Mouse (Mus musculus) intestine, embryonic 14.5 days (tissue): ENCODE results near the gene Pknox2. TPM values are rescaled to one million over a fixed set of nuclear protein-coding genes. Genes with fewer than 3 reads are reported as not detected.

Source experiments
- ATAC-seq: fragments of 200-750 bp; cut with Nextera tagmentation; replicated peaks from 2 replicates; pipeline ENCODE4 v1.8.0; 2017; ENCODE audit warnings: low read depth, moderate number of reproducible peaks, moderate TSS enrichment, moderate library complexity; ENCODE audit not compliant: low FRiP score, low TSS enrichment
- DNase-seq: peaks from one replicate; pipeline ENCODE4 v3.0.0-alpha.2; 2018; ENCODE audit warnings: low spot score
- H3K27ac ChIP-seq: fragments of 300-500 bp; sonication (generic); 2 replicates; pipeline ENCODE4 v1.5.1; 2014; ENCODE audit warnings: low read depth, mild to moderate bottlenecking, control low read depth
- H3K27me3 ChIP-seq: fragments of 300-500 bp; sonication (generic); replicated peaks from 2 replicates; pipeline ENCODE4 v1.6.1; 2014; ENCODE audit warnings: low read length, control low read depth; ENCODE audit not compliant: control insufficient read depth, insufficient read depth
- H3K36me3 ChIP-seq: fragments of 300-500 bp; sonication (generic); 2 replicates; pipeline ENCODE4 v1.6.1; 2014; ENCODE audit warnings: low read length, control low read depth; ENCODE audit not compliant: control insufficient read depth, insufficient read depth
- H3K4me1 ChIP-seq: fragments of 300-500 bp; sonication (generic); replicated peaks from 2 replicates; pipeline ENCODE4 v1.6.1; 2014; ENCODE audit warnings: low read length, control low read depth, mixed read lengths; ENCODE audit not compliant: control insufficient read depth, insufficient read depth
- H3K4me2 ChIP-seq: fragments of 300-500 bp; sonication (generic); 2 replicates; pipeline ENCODE4 v1.6.1; 2014; ENCODE audit warnings: low read length
- H3K4me3 ChIP-seq: fragments of 300-500 bp; sonication (generic); 2 replicates; pipeline ENCODE4 v1.5.1; 2014; ENCODE audit warnings: low read depth, low read length, control low read depth, mixed read lengths
- H3K9ac ChIP-seq: fragments of 300-500 bp; sonication (generic); 2 replicates; pipeline ENCODE4 v1.6.1; 2014; ENCODE audit warnings: mild to moderate bottlenecking, low read length
- H3K9me3 ChIP-seq: fragments of 300-500 bp; sonication (generic); 2 replicates; pipeline ENCODE4 v1.6.1; 2016; ENCODE audit warnings: low read length, control low read depth; ENCODE audit not compliant: control insufficient read depth
- WGBS: fragments of 180-500 bp; shearing (Covaris S2); extraction: QIAGEN DNeasy Blood & Tissue Kit; methylation state at CpG from one replicate; pipeline ENCODE4 v1.1.7; 2014; 5-methylcytosine and 5-hydroxymethylcytosine counted together
- polyA plus RNA-seq: library from polyadenylated mRNA; unstranded; fragments of >200 nt; fragmentation: Nextera tagmentation; extraction: Ambion mirVana; gene quantifications from 2 replicates; pipeline ENCODE4 v1.2.1, GENCODE M21; 2014

Gene Pknox2
- polyA plus RNA-seq, 1 experiment from 2014 or later: 8.8 TPM

DNA sequence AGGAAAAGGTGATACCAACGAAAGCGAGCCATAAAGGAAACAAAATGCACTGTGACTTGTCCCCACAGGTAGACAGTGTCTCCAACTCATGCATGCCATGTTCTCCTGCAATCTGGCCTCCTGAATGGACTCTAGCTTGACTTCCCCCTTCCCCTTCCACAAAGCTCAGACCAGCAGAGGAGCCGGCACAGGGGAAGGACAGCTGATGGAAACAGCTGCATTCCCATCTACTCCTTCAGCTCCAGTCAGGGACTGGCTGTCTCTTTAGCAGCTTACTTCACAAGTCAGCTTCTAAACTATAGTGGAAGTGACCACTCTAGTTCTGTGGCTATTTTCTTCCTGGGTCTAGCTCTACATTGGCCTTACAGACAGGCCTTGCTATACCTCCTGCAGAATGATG, 43.0 kb downstream of the Pknox2 start:
- peaks cover 21% of the 10 kb centered on the region for H3K4me1 ChIP-seq
- ATAC-seq (no peak), DNase-seq (no peak)
- H3K27me3 ChIP-seq: no peaks in the 10 kb centered on the region
- no peaks in the 10 kb centered on the region for H3K36me3 ChIP-seq
- H3K9me3 ChIP-seq: no peaks in the 10 kb centered on the region
- H3K4me3 ChIP-seq: no peak overlapping the region
- 53% methylated on average over 3 of the region's 3 CpGs for WGBS
- H3K27ac ChIP-seq: no peak overlapping the region
- H3K4me2 ChIP-seq: no peak overlapping the region
- H3K9ac ChIP-seq: no peak overlapping the region

DNA sequence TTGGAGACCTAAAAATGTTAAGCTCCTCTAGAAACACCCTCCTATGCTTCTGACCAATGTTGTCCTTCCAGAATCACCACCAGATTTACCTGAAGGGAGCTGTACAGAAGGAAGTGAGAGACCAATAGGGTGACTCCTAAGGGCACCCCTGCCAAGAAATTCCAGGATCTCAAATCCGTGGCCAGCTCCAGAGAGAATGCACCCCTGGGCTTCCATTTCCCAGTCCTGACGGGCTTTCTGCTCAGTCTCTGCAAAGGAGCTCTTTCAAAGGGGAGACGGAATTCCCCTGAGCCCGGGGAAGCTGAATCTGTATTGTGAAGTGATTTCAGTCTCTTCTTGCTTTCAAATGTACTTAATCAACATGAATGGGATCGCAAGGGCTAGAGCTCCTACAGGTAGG, 43.4 kb downstream of the Pknox2 start:
- DNase-seq (no peak), ATAC-seq (no peak)
- Histone ChIP-seq H3K4me2 (no peak overlapping the region), H3K4me1 (peaks cover 21% of the 10 kb centered on the region), H3K27ac (no peak overlapping the region), H3K9me3 (no peaks in the 10 kb centered on the region), H3K9ac (no peak overlapping the region), H3K4me3 (no peak overlapping the region), H3K27me3 (no peaks in the 10 kb centered on the region), H3K36me3 (no peaks in the 10 kb centered on the region)
- WGBS: 60% methylated on average over 5 of the region's 5 CpGs

DNA sequence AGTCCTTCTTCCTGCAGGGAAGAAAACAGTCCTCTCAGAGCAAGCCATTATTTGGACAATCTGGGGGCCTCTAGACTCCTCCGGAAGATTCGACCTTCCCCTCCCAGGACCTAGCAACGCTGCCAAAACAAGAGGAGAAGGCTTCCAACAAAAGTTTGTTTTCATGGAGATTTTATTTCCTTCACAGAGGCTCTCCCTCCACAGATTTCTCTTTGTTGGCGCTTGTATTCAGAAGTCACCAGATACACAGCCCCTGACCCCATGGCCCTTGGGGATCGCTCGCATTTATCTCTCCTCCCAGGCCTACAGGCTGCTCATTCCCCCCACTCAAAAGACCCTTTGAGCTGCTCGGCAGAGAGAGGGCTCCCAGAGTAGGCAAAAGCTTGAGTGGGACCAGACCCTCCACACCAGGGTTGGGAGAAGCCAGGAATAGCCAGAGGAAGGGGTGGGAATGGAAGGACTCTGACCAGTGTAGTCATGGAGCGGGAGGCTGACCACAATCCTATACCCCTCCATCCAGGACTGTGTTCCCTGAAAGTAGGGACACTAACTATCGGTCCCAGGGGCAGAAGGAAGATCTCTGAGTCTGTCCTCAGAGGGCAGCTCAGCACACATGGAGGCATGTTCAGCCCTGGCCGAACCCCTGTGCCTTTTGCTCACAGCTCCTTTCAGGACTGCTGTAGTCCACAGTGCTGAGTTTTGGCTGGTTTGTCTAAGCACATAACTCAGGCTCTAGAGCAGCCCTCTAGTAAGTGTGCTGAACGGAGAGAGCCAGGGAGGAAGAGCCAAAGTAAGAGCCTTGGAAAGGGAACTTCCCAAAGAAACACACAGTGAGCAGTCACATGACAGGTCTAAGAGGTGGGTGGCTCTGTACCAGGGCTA, 45.9 kb downstream of the Pknox2 start:
- H3K9ac ChIP-seq: no peak overlapping the region
- no peaks in the 10 kb centered on the region for H3K9me3 ChIP-seq
- H3K27me3 ChIP-seq: no peaks in the 10 kb centered on the region
- peak overlapping the region; percentile 66 for H3K27ac ChIP-seq
- no peak overlapping the region for H3K4me3 ChIP-seq
- H3K4me2 ChIP-seq: no peak overlapping the region
- ATAC-seq (peak; percentile 66), DNase-seq (no peak)
- peaks cover 16% of the 10 kb centered on the region for H3K4me1 ChIP-seq
- 40% methylated on average over 11 of the region's 11 CpGs for WGBS
- H3K36me3 ChIP-seq: no peaks in the 10 kb centered on the region

DNA sequence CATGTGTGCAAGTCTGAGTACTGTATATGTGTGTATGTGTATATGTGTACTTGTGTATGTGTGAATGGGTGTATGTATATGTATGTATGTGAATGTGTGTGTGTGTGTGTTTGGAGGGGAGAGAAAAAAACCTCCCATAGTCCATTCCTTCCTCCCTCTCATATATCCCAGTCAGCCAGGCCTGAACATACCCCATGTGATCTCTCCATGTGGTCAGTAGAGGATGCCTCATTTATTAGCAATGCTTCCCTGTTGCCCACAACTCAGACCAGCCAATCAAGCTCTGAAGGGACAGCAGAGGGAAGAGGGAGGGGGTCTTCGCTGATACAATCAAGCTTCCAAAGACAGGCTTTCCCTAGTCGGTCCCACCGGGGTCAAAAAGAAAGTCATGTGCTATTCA, 47.6 kb downstream of the Pknox2 start:
- Histone ChIP-seq H3K36me3 (no peaks in the 10 kb centered on the region), H3K4me2 (no peak overlapping the region), H3K27me3 (no peaks in the 10 kb centered on the region), H3K27ac (no peak overlapping the region), H3K4me1 (peaks cover 18% of the 10 kb centered on the region), H3K4me3 (no peak overlapping the region), H3K9ac (no peak overlapping the region), H3K9me3 (no peaks in the 10 kb centered on the region)
- no peak for DNase-seq
- WGBS: 74% methylated on average over 3 of the region's 3 CpGs
- ATAC-seq: no peak

DNA sequence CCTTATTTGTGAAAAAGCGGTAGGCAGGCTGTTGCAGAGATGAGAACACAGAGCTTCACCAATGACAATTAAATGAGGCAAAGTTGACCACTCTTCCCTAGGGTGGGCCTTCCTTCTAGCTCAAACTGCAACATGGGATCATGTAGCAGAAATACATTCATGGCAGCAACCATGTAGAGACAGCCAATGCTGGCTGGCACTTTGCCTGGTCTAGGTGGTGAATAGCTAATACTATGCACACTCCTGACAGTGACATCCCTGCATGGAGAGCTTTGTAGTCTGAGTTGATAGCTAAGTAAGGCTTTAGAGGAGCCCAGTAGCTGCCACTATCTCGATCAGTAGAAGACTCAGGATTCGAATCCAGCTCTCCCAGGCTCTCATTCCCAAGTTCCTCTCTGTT, 48.6 kb downstream of the Pknox2 start:
- Histone ChIP-seq H3K4me1 (peaks cover 28% of the 10 kb centered on the region), H3K36me3 (no peaks in the 10 kb centered on the region), H3K27ac (no peak overlapping the region), H3K9me3 (no peaks in the 10 kb centered on the region), H3K4me2 (no peak overlapping the region), H3K27me3 (no peaks in the 10 kb centered on the region), H3K9ac (no peak overlapping the region), H3K4me3 (no peak overlapping the region)
- no peak for ATAC-seq
- no peak for DNase-seq
- WGBS: 97% methylated on average over 3 of the region's 3 CpGs

DNA sequence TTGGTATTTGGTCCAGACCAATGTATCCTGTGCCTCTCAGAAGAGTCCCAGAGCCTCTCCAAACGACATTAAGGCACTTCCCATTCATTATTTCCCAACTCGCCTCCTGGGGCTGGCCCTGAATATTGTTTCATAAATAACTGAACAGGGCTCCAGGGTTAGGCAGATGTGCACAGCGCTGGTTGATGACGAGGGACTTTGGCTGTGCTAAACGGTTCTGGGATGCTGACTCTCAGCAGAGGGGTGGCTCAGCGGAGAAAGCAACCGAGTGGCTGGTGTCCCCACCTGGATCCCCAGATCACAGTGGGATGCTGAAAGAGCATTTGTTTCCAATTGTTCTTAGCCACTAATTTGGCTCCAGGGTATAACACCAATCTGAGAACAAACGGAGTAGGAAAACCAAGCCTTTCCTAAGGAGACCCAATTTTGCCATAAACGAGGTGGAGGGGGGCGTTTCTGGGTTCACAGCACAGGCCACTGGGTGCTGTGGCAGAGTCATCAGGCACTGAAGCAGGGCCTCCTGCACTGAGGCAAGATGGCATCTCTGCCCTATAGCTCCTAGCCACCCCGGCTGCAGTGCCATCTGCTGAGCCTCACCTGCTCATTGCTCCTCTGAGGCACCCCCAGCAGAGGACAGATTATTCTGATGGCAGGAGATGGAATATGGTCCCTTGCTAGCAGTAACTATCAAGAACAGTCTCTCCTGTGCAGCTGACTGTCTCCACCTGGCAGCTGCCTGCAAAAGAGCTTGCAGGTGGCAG, 52.8 kb downstream of the Pknox2 start:
- H3K27me3 ChIP-seq: no peaks in the 10 kb centered on the region
- no peak overlapping the region for H3K4me2 ChIP-seq
- no peak overlapping the region for H3K4me3 ChIP-seq
- H3K36me3 ChIP-seq: no peaks in the 10 kb centered on the region
- no peak overlapping the region for H3K9ac ChIP-seq
- no peak overlapping the region for H3K27ac ChIP-seq
- DNase-seq (no peak), ATAC-seq (no peak)
- H3K4me1 ChIP-seq: peaks cover 19% of the 10 kb centered on the region
- WGBS: 56% methylated on average over 11 of the region's 11 CpGs
- H3K9me3 ChIP-seq: no peaks in the 10 kb centered on the region

DNA sequence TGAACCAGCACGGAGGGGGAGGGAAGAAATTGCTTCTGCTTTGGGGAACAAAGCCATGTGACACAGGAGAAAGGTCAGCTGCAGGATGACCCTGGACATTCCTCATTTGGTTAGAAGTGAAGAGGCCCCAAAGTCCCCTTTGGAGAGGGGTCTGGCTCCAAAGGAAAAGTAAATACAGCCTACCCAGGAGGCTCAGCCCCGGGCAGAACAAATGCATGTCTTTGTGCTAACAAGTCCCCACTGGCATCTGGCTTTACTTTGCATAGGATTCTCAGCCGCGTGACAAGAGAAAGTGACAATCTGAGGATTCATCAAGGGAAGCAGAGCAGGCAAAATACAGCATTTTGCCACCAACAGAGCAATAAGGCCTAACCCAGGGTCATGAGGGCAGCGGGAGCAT, 54.1 kb downstream of the Pknox2 start:
- WGBS: 7% methylated on average over 5 of the region's 5 CpGs
- H3K9ac ChIP-seq: no peak overlapping the region
- ATAC-seq (0 out of 2 replicates have a peak, but pooled peaks have one; percentile 27), DNase-seq (no peak)
- no peak overlapping the region for H3K4me2 ChIP-seq
- no peaks in the 10 kb centered on the region for H3K36me3 ChIP-seq
- H3K27ac ChIP-seq: no peak overlapping the region
- no peaks in the 10 kb centered on the region for H3K9me3 ChIP-seq
- H3K4me1 ChIP-seq: peaks cover 19% of the 10 kb centered on the region
- no peaks in the 10 kb centered on the region for H3K27me3 ChIP-seq
- H3K4me3 ChIP-seq: no peak overlapping the region

DNA sequence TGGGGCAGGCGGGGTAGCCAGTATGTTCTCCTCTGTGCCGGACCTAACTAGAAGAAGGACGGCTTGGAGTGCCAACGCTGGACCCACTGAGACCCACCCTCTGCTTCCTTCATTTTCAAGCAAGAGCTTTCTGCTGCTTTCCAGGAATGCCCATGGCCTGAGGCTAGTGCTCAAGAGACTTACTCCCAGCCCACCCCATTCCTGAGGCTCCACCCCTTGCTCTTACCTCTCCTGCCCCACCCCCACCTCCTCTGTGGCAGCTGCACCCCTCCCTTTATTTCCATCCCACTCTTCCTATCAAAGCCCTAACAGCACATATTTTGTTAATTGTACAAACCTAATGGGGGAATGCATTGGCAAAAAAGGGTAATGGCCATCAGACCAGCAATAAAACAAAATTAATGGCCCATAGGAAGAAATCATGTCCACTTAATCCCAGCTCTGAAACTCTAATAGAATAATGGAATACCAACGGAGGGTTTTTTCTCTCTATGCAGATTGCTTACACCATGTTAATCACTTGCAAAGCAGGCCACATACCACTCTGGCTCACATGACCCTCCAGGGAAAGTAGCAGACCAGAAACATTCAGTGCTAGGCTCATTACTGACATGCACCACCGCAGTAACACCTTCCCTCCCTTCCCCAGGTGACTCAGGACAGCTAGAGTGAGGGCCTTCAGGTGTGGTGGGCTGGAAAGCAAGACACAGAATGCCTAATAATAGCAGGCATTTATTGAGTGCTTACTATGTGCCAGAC, 57.1 kb downstream of the Pknox2 start:
- ATAC-seq (no peak), DNase-seq (no peak)
- H3K9me3 ChIP-seq: no peaks in the 10 kb centered on the region
- no peaks in the 10 kb centered on the region for H3K27me3 ChIP-seq
- no peak overlapping the region for H3K27ac ChIP-seq
- H3K4me2 ChIP-seq: no peak overlapping the region
- no peak overlapping the region for H3K4me3 ChIP-seq
- H3K9ac ChIP-seq: no peak overlapping the region
- peaks cover 24% of the 10 kb centered on the region for H3K4me1 ChIP-seq
- 70% methylated on average over 6 of the region's 6 CpGs for WGBS
- H3K36me3 ChIP-seq: no peaks in the 10 kb centered on the region
